Mouse (Mus musculus): ENCODE data around the gene Scgb1b27. TPM values are rescaled to one million over a fixed set of nuclear protein-coding genes. Genes with fewer than 3 reads are reported as not detected.
"Not testable (repeated sequence)": the region's sequence is repeated elsewhere in the genome, so short reads cannot be mapped to it uniquely, and the experiment has no call there.

Scgb1b27 gene
- total RNA-seq (2018; cell fraction: chromatin; rRNA removed), result not detected
- total RNA-seq (2018; cell fraction: cytosol; rRNA removed), result not detected
- total RNA-seq (2018; cell fraction: nucleus; rRNA removed), result not detected
- polyA plus RNA-seq (2018), result not detected in 3 replicates

- H3K4me3 ChIP-seq (ENCODE audit: inconsistent target); H3K79me2 ChIP-seq (ENCODE audit: inconsistent target); H3K27ac ChIP-seq; H3K36me3 ChIP-seq (ENCODE audit: inconsistent target): not testable (repeated sequence)
- 88% methylated on average over 1 of the region's 1 CpGs for WGBS (ENCODE audit: missing documents)
Measured at GRCm38 (mm10) chr7:34021183-34021582, at the start of gene Scgb1b27. Scgb1b27 (plus strand) TSS chr7:34021483.

- not testable (repeated sequence) for H3K36me3 ChIP-seq (ENCODE audit: inconsistent target); H3K27ac ChIP-seq; H3K79me2 ChIP-seq (ENCODE audit: inconsistent target); H3K4me3 ChIP-seq (ENCODE audit: inconsistent target)
- WGBS (ENCODE audit: missing documents), result 18% methylated on average over 2 of the region's 9 CpGs
Measured at GRCm38 (mm10) chr7:33982281-33982680, 39.0 kb upstream of the Scgb1b27 start.

DNA sequence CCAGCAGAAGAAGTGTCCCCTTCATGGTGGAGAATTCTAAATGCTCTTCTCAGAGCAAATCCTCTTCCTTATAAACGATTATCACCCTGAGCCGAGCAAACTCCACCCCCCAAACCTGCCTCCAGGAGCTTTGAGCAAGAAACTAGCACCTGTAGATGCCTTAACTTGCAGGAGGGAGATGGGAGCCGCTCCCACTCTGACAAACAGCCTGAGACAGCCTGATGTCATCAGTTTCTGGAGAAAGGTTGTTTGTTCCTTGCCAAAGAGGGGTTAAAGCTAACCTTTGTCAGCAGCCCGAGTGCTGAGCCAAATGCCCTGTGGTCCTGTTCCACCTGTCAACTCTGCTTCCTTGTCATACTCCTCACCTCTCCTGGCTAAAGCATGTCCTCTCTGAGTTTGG, 7.4 kb upstream of the Scgb1b27 start, which contains the start of gene Scgb2b27:
TSS of gene Scgb2b27 (minus strand) at position 101 of the 400 bp plus-strand sequence.
- no peak within 1 kb of the TSS for H3K4me3 ChIP-seq (ENCODE audit: inconsistent target)
- H3K36me3 ChIP-seq (ENCODE audit: inconsistent target), result no peaks in the 10 kb centered on the region
- whole genome bisulfite sequencing (ENCODE audit: missing documents), result 79% methylated on average over 4 of the region's 4 CpGs
- no peak within 1 kb of the TSS for H3K27ac ChIP-seq
- no peaks in the 10 kb centered on the region for H3K79me2 ChIP-seq (ENCODE audit: inconsistent target)

- no peaks in the 10 kb centered on the region for H3K79me2 ChIP-seq (ENCODE audit: inconsistent target)
- no peak overlapping the region for H3K27ac ChIP-seq
- no peak overlapping the region for H3K4me3 ChIP-seq (ENCODE audit: inconsistent target)
- no peaks in the 10 kb centered on the region for H3K36me3 ChIP-seq (ENCODE audit: inconsistent target)
- WGBS (ENCODE audit: missing documents), result 94% methylated on average over 2 of the region's 4 CpGs
Measured at GRCm38 (mm10) chr7:34025641-34026040, 4.4 kb downstream of the Scgb1b27 start.

- H3K79me2 ChIP-seq (ENCODE audit: inconsistent target); H3K36me3 ChIP-seq (ENCODE audit: inconsistent target); H3K4me3 ChIP-seq (ENCODE audit: inconsistent target); H3K27ac ChIP-seq: not testable (repeated sequence)
- 87% methylated on average over 9 of the region's 9 CpGs for WGBS (ENCODE audit: missing documents)
Measured at GRCm38 (mm10) chr7:34027202-34027601, 5.9 kb downstream of the Scgb1b27 start.

- Histone ChIP-seq H3K27ac (no peak overlapping the region), H3K36me3 (ENCODE audit: inconsistent target) (no peaks in the 10 kb centered on the region), H3K4me3 (ENCODE audit: inconsistent target) (no peak overlapping the region), H3K79me2 (ENCODE audit: inconsistent target) (no peaks in the 10 kb centered on the region)
- 95% methylated on average over 11 of the region's 11 CpGs for WGBS (ENCODE audit: missing documents)
Measured at GRCm38 (mm10) chr7:34030026-34030425, 8.7 kb downstream of the Scgb1b27 start.

DNA sequence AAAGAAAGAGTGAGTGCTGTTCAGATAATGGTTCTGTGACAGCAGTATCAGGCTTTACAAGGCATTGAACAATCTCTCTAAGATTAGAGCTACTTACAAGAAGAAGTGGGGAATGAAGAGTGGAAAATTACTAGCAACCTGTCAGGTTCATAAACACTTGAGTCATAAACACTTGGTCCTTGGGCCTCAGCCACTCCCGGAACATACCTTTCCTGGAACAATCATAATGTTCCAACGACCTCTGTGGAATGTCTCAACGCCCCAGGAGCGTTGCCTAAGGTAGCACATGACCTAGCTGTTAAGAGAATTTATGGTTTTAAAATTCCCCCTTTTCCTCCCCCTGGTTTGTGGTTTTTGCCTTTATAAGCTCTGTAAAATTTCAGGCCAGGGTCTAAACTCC, 13.3 kb downstream of the Scgb1b27 start:
- H3K36me3 ChIP-seq (ENCODE audit: inconsistent target); H3K79me2 ChIP-seq (ENCODE audit: inconsistent target); H3K27ac ChIP-seq; H3K4me3 ChIP-seq (ENCODE audit: inconsistent target): not testable (repeated sequence)
- no CpG with 5 or more reads among the region's 4 CpGs for WGBS (ENCODE audit: missing documents)

DNA sequence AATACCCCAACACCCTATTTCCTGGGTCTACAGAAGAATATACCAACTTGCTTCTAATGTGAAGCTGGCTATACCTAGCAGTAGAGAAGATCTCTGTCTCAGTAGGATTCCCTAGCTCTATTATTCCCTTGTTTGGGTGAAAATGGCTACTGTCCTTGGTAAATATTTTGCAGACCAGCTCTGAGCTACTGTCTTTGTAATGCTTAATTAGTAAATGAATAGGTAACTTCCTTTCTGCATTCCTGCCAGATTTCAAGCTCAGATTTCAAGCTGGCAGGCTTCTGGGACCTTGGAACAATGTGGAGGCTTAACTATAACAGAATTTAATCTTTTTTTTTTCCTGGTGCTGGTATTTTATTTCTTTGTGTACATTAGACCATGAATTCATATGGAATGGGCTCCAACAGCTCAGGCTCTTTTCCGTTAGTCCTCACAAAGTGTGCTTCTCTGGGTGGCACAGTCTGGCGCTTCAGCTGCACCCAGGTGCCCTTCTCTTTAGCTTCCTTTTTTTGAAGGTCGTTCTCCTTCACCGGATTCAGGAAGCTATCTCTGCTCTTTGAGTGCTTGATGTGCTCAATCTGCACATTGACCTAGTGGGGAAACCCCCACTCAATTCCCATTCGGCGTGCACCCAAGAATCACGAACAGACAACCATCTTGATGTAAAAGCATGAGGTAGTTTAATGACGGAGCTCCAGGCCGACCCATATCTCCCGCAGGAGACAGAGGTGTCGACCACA, 15.0 kb downstream of the Scgb1b27 start:
- H3K27ac ChIP-seq; H3K79me2 ChIP-seq (ENCODE audit: inconsistent target): not testable (repeated sequence)
- WGBS (ENCODE audit: missing documents), result 86% methylated on average over 8 of the region's 11 CpGs

DNA sequence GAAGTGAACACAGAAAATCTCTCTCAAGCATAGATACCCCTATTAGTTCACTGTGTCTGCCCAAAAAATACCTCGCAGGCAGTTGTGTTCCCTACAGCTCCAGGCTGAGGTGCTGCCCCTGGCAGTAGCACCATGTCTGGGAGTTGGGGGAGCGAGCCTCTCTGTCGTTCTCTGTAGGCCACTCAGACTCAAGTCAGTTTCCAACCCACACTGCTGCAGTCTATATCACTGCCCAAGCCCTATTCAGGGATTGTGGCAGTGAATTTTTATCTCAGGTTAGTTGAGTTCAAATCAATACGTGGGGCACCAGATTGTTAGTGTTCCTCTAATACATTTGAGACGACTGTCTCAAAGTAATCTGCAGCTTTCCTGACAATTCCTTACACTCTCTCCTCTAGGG, 46.8 kb downstream of the Scgb1b27 start:
- 86% methylated on average over 5 of the region's 5 CpGs for WGBS (ENCODE audit: missing documents)
- not testable (repeated sequence) for H3K4me3 ChIP-seq (ENCODE audit: inconsistent target); H3K36me3 ChIP-seq (ENCODE audit: inconsistent target); H3K27ac ChIP-seq; H3K79me2 ChIP-seq (ENCODE audit: inconsistent target)

More for the DNA sequence above, 15.0 kb downstream of the Scgb1b27 start:
- H3K36me3 ChIP-seq (ENCODE audit: inconsistent target); H3K4me3 ChIP-seq (ENCODE audit: inconsistent target): not testable (repeated sequence)

Other genes starting within 250 kb of the Scgb1b27 start
- gene Scgb2b26, start 76.4 kb upstream of the Scgb1b27 start, polyA plus RNA-seq (2018), result not detected in 3 replicates
- gene Scgb2b27, start 7.5 kb upstream of the Scgb1b27 start, polyA plus RNA-seq (2018), result not detected in 3 replicates
- not detected in 3 replicates for gene Scgb1b30, start 73.9 kb downstream of the Scgb1b27 start, polyA plus RNA-seq (2018)
- gene Wtip, start 111.8 kb downstream of the Scgb1b27 start, polyA plus RNA-seq (2018), result 1.1 to 5.6 TPM (median 1.5 TPM) in 3 replicates
- gene Uba2, start 148.1 kb downstream of the Scgb1b27 start, polyA plus RNA-seq (2018), result 45.4 to 81.1 TPM (median 48.6 TPM) in 3 replicates
- gene Pdcd2l, start 175.2 kb downstream of the Scgb1b27 start, polyA plus RNA-seq (2018), result 15.9 to 29.8 TPM (median 24.8 TPM) in 3 replicates
- 200 to 488 TPM (median 296 TPM) in 3 replicates for gene Gpi1, start 208.9 kb downstream of the Scgb1b27 start, polyA plus RNA-seq (2018)
- gene Gm6096, start 229.6 kb downstream of the Scgb1b27 start, polyA plus RNA-seq (2018), result not detected in 3 replicates